Mouse (Mus musculus): ENCODE data around the gene Brd3.

The Brd3 gene

GRCm38 (mm10) chr2:27471170-27471584, 36.3 kb downstream of the Brd3 start:
- no peak for DNase-seq (ENCODE audit: low read depth)

GRCm38 (mm10) chr2:27470535-27470934, 36.9 kb downstream of the Brd3 start:
- DNase-seq (ENCODE audit: low read depth), result no peak

- DNase-seq (ENCODE audit: low read depth), result no peak
Observed at GRCm38 (mm10) chr2:27469991-27470355, 37.5 kb downstream of the Brd3 start.

GRCm38 (mm10) chr2:27469292-27469990, 38.0 kb downstream of the Brd3 start:
- peak; percentile 31 for DNase-seq (ENCODE audit: low read depth)

- no peak for DNase-seq (ENCODE audit: low read depth)
Observed at GRCm38 (mm10) chr2:27462901-27463300, 44.6 kb downstream of the Brd3 start.

- no peak for DNase-seq (ENCODE audit: low read depth)
Observed at GRCm38 (mm10) chr2:27461881-27462660, 45.4 kb downstream of the Brd3 start.

GRCm38 (mm10) chr2:27460651-27461050, 46.8 kb downstream of the Brd3 start:
- DNase-seq (ENCODE audit: low read depth), result no peak

- no peak for DNase-seq (ENCODE audit: low read depth)
Observed at GRCm38 (mm10) chr2:27460163-27460562, 47.3 kb downstream of the Brd3 start.

- no peak for DNase-seq (ENCODE audit: low read depth)
Observed at GRCm38 (mm10) chr2:27459735-27460134, 47.7 kb downstream of the Brd3 start.

GRCm38 (mm10) chr2:27450226-27450625, 57.2 kb downstream of the Brd3 start:
- DNase-seq (ENCODE audit: low read depth), result peak; percentile 40

- no peak for DNase-seq (ENCODE audit: low read depth)
Observed at GRCm38 (mm10) chr2:27447782-27448181, 59.7 kb downstream of the Brd3 start.

GRCm38 (mm10) chr2:27446812-27447211, 60.6 kb downstream of the Brd3 start:
- no peak for DNase-seq (ENCODE audit: low read depth)

- no peak for DNase-seq (ENCODE audit: low read depth)
Observed at GRCm38 (mm10) chr2:27445910-27446309, 61.6 kb downstream of the Brd3 start.

GRCm38 (mm10) chr2:27443450-27443708, 64.1 kb downstream of the Brd3 start:
- no peak for DNase-seq (ENCODE audit: low read depth)

GRCm38 (mm10) chr2:27442708-27443449, 64.6 kb downstream of the Brd3 start:
- no peak for DNase-seq (ENCODE audit: low read depth)

GRCm38 (mm10) chr2:27441767-27442707, 65.4 kb downstream of the Brd3 start, which contains the start of gene Brd3os:
Brd3os (plus strand) TSS chr2:27442324.
- peak; percentile 39 for DNase-seq (ENCODE audit: low read depth)

GRCm38 (mm10) chr2:27438281-27438680, 69.2 kb downstream of the Brd3 start:
- DNase-seq (ENCODE audit: low read depth), result peak; percentile 93

GRCm38 (mm10) chr2:27437876-27438275, 69.6 kb downstream of the Brd3 start:
- peak; percentile 65 for DNase-seq (ENCODE audit: low read depth)

- DNase-seq (ENCODE audit: low read depth), result no peak
Observed at GRCm38 (mm10) chr2:27432599-27432998, 74.9 kb downstream of the Brd3 start.

- no peak for DNase-seq (ENCODE audit: low read depth)
Observed at GRCm38 (mm10) chr2:27430621-27431020, 76.8 kb downstream of the Brd3 start.

GRCm38 (mm10) chr2:27428071-27428470, 79.4 kb downstream of the Brd3 start:
- DNase-seq (ENCODE audit: low read depth), result peak; percentile 87

All from 416B (cell line).